13 mouse cellular contexts compared by ENCODE assay signal in the genomic region with DNA sequence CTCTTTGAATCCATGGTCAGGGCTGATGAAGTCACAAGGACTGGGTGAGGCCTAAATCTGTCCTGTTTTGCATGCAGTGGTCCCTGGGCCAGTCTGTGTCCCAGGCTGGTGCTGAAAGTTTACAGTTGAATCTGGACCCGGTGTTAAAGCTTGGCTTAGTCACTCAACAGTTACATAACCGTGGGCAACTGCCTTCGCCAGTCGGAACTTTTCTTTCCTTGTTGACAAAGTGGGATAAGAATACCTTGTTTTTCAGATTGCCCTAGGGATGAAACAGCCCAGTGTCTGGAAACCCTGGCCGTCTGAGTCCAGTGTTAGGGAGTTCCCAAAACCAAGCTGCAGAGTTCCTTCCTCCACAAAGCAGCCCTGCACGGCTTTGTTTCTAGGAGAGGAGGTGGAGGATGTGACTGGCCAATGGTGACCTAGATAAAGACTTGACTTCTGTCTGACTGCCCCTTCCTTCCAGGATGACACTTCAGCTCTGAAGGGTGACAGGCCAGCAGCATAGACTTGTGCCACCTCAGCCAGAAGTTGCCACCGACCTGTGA.
"Had no signal": no experiment of that assay in that cellular context is flagged by ENCODE, and none has a peak within 500 bp of the region (broad histone marks: within the 10 kb centered on the region; RNA-seq: fewer than 3 reads in every experiment).

No protein-coding gene starts in this region.

- H3K4me1 ChIP-seq: intestine, embryonic 15.5 days; limb, embryonic 12.5 days; limb, embryonic 15.5 days; liver, embryonic 13.5 days; megakaryocyte, embryonic 14.5 days; midbrain, embryonic 12.5 days had no signal

- H3K27ac ChIP-seq: intestine, embryonic 15.5 days; limb, embryonic 12.5 days; limb, embryonic 15.5 days; liver, embryonic 13.5 days; midbrain, embryonic 12.5 days had no signal

- ATAC-seq: intestine, embryonic 15.5 days; midbrain, embryonic 16.5 days had no signal

- H3K27me3 ChIP-seq: intestine, embryonic 15.5 days; limb, embryonic 12.5 days; limb, embryonic 15.5 days; liver, embryonic 13.5 days; midbrain, embryonic 12.5 days had no signal

- H3K4me2 ChIP-seq: intestine, embryonic 15.5 days; limb, embryonic 12.5 days; limb, embryonic 15.5 days; liver, embryonic 13.5 days; midbrain, embryonic 12.5 days had no signal

- H3K9me3 ChIP-seq: intestine, embryonic 15.5 days; limb, embryonic 12.5 days; limb, embryonic 15.5 days; liver, embryonic 13.5 days; midbrain, embryonic 12.5 days had no signal

- H3K4me3 ChIP-seq: intestine, embryonic 15.5 days; limb, embryonic 12.5 days; limb, embryonic 15.5 days; liver, embryonic 13.5 days; megakaryocyte, embryonic 14.5 days; midbrain, embryonic 12.5 days had no signal

- H3K36me3 ChIP-seq: intestine, embryonic 15.5 days; limb, embryonic 12.5 days; limb, embryonic 15.5 days; liver, embryonic 13.5 days; midbrain, embryonic 12.5 days had no signal

- DNase-seq: kidney, adult 11 months; kidney, adult 8-10 months; kidney, postnatal 14 days; kidney, postnatal 4 days; left cerebral cortex, postnatal 4 days; liver, embryonic 13.5 days; lung, adult 2 months had no signal

- H3K9ac ChIP-seq: intestine, embryonic 15.5 days; limb, embryonic 12.5 days; limb, embryonic 15.5 days; liver, embryonic 13.5 days; midbrain, embryonic 12.5 days had no signal
